Mouse (Mus musculus) kidney, postnatal 10 days (tissue): ENCODE results near the gene Vmn1r178.
"Not testable (repeated sequence)": the region's sequence is repeated elsewhere in the genome, so short reads cannot be mapped to it uniquely, and the experiment has no call there.

Experiments used
- DNase-seq: peaks from one replicate; pipeline ENCODE4 v3.0.0; 2021; ENCODE audit warnings: mixed read lengths

Vmn1r178 gene

GRCm38 (mm10) chr7:23891709-23892108, at the start of gene Vmn1r178:
Vmn1r178 (plus strand) TSS chr7:23892009.
- no peak for DNase-seq

GRCm38 (mm10) chr7:23866349-23866748, 25.5 kb upstream of the Vmn1r178 start, which contains the start of gene Vmn1r177:
Vmn1r177 (minus strand) TSS chr7:23866449.
- DNase-seq, result not testable (repeated sequence)

DNA sequence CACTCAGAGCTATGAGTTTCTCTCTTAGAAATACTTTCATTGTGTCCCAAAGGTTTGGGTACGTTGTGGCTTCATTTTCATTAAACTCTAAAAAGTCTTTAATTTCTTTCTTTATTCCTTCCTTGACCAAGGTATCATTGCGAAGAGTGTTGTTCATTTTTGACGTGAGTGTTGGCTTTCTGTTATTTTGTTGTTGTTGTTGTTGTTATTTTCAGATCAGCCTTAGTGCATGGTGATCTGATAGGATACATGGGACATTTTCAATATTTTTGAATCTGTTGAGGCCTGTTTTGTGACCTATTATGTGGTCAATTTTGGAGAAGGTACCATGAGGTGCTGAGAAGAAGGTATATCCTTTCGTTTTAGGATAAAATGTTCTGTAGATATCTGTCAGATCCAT, 14.9 kb upstream of the Vmn1r178 start:
- not testable (repeated sequence) for DNase-seq

GRCm38 (mm10) chr7:23926678-23927077, 34.9 kb downstream of the Vmn1r178 start, which contains the start of gene Vmn1r179:
Vmn1r179 (plus strand) TSS chr7:23926978.
- no peak for DNase-seq
